Mouse (Mus musculus): Measurements from ENCODE around the gene Arih1.
"Not testable (repeated sequence)": the region's sequence is repeated elsewhere in the genome, so short reads cannot be mapped to it uniquely, and the experiment has no call there.

The Arih1 gene

DNA sequence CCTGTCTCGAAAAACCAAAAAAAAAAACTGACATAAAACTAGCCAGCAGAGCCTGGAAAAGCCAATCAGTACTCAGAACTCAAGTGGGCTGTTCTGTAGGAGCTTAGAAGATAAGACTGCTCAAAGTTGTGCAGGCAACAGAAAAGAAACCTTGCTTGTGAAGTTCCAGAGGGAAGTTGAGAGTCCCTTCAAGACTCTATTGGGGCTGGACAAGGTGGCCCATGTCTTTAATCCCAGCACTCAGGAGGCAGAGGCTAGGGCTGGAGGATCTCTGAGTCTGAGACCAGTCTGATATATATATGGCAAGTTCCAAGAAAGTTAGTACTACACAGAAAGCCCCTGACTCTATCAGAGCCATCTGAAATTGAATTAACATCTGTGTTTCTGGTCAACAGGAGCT, 28.0 kb downstream of the Arih1 start:
- no peak for DNase-seq (ENCODE audit: low read depth)

DNA sequence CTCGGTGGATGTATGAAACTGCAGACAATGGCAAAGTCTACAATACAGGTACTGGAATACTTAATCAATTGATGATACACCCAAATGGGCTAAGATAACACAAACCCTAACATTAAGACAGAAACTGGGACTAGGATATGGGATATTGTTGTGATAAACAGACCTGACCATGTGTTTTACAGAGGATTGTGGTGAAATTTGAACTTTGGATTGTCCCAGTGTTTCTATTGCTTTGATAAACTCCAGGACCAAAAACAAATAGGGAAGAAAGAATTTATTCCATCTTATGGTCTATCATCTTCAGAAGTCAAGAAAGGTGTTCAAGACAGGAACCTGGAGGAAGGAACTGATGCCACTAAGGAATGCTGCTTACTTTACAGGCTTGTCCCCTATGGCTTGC, 28.7 kb downstream of the Arih1 start:
- no peak for DNase-seq (ENCODE audit: low read depth)

DNA sequence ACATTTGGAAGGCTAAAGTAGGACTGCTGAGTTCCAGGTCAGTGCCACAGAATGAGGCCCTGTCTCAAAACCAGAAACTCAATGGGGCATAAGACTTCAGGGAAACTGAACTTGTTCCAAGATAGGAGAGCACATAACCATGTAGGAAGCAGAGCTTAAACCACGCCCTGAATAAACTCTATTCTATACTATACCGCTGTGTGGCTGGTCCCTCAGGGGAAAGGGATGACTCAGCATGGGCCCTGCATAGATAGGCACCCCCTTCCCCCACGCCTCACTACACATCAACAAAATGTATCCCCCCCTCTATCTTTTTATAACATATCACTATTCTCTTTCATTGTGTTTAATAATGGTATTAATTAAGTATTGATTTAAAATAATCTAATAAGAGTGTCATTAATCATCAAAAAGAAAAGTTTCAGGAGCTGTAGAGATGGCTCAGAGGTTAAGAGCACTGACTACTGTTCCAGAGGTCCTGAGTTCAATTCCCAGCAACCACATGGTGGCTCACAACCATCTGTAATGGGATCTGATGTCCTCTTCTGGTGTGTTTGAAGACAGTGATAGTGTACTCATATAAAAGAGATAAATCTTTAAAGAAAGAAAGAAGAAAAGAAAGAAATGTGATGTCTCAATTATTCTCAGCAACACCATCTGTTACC, 30.9 kb downstream of the Arih1 start:
- peak; percentile 25 for DNase-seq (ENCODE audit: low read depth)

DNA sequence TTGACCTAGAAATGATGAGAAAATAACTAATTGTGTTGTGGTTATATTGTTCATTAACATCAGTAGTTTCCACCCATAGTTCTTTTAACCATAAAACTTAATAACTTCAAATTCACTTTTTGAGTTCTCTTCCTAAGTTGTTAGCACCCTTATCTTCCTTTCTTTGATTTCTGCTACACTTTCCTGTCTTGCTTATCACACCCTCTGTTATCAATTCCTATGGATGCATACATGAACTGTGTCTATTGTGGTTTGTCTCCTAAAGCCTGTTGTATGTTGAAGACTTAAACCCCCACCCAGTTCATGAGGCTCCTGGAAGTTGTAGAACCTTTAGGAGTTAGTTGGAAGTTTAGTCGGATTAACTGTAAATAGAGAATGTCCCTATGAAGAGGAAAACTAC, 52.7 kb downstream of the Arih1 start:
- no peak for DNase-seq (ENCODE audit: low read depth)

DNA sequence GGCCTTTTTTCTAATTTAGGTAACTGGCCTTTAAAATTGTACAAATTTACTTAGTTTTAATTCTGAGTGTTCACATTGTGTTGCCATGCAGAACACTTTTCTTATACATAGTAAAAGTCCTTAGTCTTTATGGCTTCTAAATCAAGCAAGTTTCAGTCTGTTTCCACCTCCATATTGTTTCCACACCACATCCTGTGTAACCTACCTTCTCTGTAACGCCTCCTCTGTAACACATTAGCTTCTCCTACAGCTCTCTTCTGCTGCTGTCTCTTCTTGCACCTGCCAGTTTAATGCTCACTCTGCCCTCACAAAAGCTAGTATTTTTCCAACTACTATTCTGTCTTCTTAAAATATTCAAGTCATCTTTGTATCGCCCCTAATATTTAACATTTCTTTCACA, 54.8 kb downstream of the Arih1 start:
- DNase-seq (ENCODE audit: low read depth), result no peak

DNA sequence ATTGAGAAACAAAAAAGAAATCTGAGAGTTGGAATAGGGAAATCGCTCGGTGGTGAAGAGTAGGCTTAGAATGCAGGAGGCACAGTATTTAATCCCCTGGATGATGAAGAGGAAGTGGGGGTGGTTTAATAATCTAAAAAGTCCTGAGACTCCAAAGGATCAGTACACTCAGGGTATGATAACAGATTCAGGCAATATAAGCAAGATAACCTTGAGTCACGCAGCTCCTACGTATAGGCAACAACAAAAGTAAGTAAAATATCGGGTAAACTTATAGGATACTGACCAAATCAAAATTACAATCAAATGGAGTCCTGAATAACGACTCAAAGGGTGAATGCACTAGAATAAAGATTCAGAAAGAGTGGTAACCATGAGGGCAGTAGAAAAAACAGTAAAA, 65.9 kb downstream of the Arih1 start:
- no peak for DNase-seq (ENCODE audit: low read depth)

DNA sequence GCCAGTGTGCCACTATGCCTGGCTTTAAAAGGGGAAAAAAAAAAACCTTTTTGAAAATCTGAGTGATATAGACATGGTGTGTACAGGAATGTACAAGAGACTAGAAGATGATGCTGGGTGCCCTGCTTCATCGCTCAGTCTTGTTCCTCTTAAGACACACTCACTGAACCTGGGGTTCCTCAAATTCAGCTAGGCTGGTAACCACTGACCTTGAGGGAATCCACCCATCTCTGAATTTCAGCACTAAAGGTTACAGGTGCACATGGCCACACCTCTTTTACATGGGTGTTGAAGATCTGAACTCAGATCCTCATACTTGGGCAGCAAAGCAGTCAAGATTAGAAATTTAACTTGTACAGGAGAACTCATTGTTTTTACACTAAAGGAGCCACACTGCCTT, 79.1 kb downstream of the Arih1 start:
- no peak for DNase-seq (ENCODE audit: low read depth)

DNA sequence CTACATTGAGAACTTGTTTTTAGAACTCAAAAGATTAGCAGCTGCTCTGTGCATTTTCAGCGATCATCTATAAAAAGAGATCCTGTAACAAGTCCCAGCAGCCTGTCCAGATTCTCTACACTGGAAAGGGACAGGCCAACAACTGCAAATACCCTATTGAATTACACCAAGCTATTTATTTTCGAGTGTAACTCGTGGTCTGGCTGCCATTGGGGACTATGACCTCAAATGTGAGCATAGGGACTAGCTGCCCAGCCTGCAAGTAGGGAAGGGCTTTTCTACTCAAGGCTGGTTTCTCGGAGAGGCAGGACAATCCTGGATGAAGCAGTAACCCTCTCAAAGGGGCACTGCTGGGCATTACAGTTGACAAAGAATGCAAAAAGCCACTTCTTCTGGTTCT, 97.3 kb downstream of the Arih1 start:
- DNase-seq (ENCODE audit: low read depth), result no peak

DNA sequence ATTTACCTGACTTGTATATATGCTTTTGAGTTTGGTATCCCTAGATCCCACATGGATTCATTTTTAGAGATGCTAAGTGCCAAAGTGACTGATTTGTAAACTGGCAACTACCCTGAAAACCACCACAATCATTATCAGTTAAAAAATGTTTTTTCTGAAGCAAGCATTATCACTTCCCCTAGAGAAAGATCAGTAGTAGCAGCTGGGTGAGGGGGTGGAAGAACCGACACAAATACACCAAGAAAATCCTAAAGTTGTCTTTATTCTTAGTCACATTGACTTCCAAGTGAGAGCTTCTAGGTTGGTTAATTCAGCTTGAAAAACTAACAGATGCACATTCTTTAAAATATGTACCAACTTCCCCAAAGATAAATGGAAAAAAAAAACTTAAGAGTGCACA, 98.1 kb downstream of the Arih1 start:
- DNase-seq (ENCODE audit: low read depth), result no peak

DNA sequence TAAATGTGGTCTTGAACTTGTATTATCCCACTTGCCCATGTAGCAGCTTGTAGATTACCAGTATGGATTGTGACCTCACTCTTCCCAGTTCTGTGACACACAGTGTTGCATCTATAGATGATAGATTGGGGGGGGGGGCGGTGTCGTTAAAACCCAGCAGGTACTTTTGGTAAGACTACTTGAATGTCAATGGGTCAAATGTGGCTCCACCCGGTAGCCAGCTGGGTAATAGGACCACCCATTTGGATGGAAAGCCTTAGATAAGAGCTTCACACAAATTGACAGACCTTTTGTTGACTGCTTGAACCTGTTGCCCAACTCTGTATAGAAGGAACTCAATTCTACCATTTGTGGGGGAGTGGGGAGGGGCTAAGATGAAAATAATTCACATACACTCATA, 99.0 kb downstream of the Arih1 start:
- no peak for DNase-seq (ENCODE audit: low read depth)

DNA sequence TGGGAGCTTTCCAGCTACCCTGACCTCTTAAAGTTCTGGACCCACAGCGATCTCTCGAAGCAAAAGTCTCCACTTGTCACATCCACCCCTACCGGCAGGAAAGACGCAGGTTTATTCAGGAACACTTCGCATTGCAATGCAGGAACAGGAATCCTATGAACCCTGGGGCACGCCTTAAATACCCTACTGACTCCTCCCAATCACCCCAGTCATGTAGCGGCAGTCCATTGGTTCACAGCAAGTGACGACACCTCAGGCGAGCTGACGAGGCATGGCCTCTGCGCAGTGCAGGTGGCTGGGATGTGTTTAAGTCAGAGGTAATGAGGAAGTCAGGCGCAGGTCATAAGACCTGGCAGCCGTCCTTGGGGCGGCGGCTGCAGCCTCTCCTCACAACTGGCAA, 110.8 kb downstream of the Arih1 start:
- no peak for DNase-seq (ENCODE audit: low read depth)

DNA sequence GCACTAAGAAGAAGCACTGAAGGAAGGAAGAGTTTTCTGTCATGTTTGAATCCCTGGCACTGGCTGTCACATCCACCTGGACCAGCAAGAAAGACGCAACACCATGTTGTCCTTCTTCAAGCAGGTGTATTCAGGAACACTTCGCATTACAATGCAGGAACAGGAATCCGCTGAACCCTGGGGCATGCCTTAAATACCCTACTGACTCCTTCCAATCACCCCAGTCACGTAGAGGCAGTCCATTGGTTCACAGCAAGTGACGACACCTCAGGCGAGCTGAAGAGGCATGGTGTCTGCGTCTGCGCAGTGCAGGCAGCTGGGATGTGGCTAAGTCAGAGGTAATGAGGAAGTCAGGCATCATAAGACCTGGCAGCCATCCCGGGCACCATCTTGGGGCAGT, 116.8 kb downstream of the Arih1 start:
- no peak for DNase-seq (ENCODE audit: low read depth)

DNA sequence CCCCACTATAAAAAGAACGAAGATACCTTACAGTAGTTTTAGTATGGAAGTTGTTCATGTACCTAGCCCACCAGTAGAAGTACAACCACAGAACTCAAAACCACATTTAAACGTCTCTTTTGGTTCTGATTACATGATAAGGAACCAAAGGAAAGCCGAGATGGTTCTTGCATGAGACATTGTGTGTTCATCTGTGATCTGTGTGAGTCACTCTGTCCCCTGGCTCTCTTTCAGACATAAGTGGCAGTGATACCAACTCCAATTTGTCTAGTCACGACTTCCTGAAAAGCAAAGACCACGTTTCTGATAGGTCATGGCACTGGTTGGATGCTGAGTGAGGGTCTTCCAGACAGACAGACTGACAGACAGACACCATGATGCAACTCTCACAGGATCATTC, 117.2 kb downstream of the Arih1 start:
- no peak for DNase-seq (ENCODE audit: low read depth)

DNA sequence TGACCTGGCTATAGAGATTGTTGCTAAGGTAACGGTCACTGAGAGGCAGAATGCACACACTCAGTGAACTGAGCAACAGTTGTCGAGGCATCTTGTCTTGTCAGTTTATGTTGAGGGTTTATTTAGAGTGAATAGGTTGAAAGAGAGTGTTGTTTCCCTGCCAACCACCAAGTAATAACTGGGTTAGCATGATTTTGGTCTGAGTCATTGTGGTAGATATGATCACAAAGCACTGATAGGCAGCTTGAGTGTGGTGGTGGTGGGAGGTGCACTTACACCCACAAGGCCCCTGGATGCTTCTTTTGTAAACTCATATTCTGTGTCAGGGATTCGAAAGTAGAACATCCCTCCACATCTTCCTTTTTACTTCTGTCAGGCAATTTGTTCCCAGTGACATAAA, 125.9 kb downstream of the Arih1 start:
- not testable (repeated sequence) for DNase-seq (ENCODE audit: low read depth)

DNA sequence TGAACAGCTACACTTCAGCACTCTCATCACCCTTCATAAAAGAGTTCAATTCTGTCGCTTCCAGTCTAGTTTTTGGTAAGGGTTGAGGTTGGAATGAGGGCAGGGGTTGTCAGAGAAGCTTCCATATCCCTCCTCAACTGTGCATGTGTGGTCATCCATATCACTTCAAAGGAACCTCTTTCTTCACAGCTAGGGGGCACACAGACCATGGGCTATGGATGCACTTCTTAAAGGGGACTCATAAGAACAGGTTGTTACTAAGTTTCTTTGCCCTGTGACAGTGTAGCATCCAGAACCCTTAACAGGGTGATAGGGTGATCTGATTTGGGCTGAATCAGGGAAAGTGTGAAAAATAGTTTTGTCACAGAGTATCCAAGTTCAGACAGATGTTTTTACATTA, 128.4 kb downstream of the Arih1 start:
- not testable (repeated sequence) for DNase-seq (ENCODE audit: low read depth)

DNA sequence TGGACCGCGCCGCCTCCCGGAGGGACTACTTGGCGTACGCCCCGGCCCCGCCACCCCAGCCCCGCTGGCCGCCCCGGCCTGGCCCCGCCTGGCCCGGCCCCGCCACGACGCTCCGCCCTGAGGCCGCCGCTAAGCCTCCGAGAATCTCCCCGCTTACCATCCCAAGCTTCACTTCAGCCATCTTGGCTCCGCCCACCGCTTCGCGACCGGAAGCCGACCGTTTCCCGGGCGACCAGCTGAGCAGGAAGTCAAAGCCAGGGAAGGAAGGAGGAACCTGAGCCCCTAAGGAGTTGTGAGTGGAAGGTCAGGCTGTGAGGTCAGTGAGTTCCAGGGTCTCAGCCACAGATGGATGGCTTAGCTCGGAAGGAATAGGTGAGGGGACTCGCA, 133.2 kb downstream of the Arih1 start, which contains the start of gene Bbs4:
Gene Bbs4 (minus strand): TSS at position 256 of the 387 bp plus-strand sequence.
- peak; percentile 82 for DNase-seq (ENCODE audit: low read depth)

DNA sequence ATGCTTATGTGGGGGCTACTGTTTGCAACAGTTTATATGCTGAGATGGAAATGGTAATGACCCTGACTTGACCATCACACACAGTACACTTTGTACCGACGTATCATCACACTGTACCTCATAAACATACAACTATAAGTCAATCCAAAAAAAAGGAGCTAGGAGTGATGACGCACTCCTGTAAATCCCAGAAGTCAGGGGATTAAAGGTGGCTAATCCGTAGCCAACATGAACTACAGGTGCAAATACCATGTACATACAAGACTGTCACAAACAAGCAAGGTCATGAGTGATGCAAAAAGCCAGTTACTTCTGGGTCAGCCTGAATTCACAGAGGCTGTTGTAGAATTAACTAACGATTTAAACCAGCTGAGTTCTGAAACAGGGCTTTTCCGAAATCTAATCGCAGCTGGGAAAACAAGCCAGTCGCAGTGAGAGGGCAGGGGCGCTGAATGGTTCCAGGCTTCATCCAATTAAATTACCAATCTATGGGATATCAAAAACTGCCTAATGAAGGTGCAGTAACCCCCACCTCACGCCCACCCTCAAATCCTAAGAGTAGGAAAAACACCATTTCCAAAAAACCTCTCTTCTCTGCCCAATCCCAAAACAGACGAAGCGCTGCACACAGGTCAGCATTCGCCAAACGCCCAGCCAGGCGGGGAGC, 133.7 kb downstream of the Arih1 start:
- no peak for DNase-seq (ENCODE audit: low read depth)

DNA sequence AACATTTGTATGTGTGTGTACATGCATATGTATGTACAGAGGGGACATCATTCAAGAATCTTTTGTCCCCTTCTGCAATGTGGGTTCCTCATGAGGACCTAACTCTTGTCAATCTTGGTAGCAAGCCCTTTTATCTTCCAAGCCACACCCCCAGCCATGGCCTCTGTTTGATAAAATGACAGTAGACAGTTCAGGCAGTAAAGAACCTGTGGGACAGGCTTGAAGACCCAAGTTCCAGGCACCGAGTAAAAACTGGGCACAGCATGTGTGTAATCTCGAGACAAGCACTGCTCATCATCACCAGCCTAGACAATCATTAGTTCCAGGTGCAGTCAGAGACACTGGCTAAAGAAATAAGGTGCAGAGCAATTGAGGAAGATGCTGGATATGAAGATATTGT, 140.2 kb downstream of the Arih1 start:
- DNase-seq (ENCODE audit: low read depth), result no peak

DNA sequence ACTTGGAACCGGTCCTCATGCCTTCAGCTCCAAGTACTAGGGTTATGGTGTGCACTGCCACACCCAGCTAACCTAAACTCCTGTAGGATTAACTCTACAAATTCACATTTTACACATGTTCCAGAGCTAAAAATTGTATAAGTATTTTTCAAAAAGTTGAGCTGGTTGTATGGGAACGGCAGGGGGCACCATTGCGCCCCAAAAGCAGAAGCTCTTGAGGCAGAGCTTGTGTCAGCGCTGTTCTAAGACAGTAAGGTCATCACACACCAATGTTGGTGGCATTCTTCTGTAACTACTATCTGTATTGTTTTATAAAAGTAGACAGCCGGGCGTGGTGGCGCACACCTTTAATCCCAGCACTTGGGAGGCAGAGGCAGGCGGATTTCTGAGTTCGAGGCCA, 146.4 kb downstream of the Arih1 start:
- no peak for DNase-seq (ENCODE audit: low read depth)

DNA sequence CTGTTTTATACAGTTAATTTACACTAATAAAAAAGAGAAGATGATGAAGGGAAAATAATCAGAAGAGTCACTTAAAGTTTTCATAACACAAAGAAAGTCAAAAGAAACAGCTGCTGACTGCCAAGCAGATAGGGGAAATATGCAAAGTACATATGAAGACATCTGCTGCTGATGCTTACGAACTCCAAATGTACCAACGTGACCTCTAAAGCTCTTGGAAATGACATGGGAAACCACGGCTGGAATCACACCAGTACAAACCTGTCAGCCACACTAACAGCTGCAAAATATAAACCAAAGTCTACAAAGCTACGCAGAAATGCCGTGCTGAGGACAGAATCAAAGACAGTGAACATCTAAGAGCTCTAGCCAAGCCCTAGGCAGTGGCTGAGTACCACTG, 147.3 kb downstream of the Arih1 start:
- no peak for DNase-seq (ENCODE audit: low read depth)

DNA sequence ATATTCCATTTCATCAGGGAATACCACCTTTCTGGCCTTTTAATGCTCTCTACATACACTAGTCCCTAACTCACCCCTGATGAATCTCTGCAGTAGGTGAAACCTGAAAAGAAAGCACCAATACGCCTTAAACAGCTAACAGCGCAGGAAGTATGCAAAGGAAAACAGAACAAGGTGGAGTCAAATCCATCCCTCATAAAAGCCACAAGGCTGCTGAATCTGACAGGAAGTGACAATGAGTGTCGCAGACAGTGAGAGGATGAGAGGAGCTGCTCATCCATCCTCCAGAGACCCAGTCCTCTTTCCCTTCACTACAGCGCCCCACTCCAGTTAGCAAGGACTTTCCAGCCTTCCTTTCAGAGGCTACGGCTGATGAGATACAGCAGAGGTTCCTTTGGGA, 148.0 kb downstream of the Arih1 start:
- DNase-seq (ENCODE audit: low read depth), result no peak

Data from c-Kit-positive CD71-negative TER-119-negative erythroid progenitor cells, embryonic 14.5 days (primary cell).